Mouse (Mus musculus) stomach, embryonic 16.5 days (tissue): ENCODE data around the gene Evi5. TPM values are rescaled to one million over a fixed set of nuclear protein-coding genes. Genes with fewer than 3 reads are reported as not detected.

Source experiments
- ATAC-seq: fragments of 200-750 bp; cut with Nextera tagmentation; 2 replicates; pipeline ENCODE4 v1.8.0; 2017; ENCODE audit warnings: moderate number of reproducible peaks, moderate TSS enrichment; ENCODE audit not compliant: insufficient read depth, low FRiP score
- H3K27ac ChIP-seq: fragments of 300-500 bp; sonication (generic); 2 replicates; pipeline ENCODE4 v1.5.1; 2014; ENCODE audit warnings: low read length
- H3K27me3 ChIP-seq: fragments of 300-500 bp; sonication (generic); 2 replicates; pipeline ENCODE4 v1.6.1; 2014; ENCODE audit warnings: low read length, control low read depth, mixed read lengths; ENCODE audit not compliant: control insufficient read depth, insufficient read depth
- H3K36me3 ChIP-seq: fragments of 300-500 bp; sonication (generic); 2 replicates; pipeline ENCODE4 v1.6.1; 2014; ENCODE audit warnings: low read length; ENCODE audit not compliant: control insufficient read depth, insufficient read depth
- H3K4me1 ChIP-seq: fragments of 300-500 bp; sonication (generic); 2 replicates; pipeline ENCODE4 v1.6.1; 2014; ENCODE audit warnings: low read length, control low read depth, mixed read lengths; ENCODE audit not compliant: control insufficient read depth, insufficient read depth
- H3K4me2 ChIP-seq: fragments of 300-500 bp; sonication (generic); 2 replicates; pipeline ENCODE4 v1.6.1; 2014; ENCODE audit warnings: low read depth, low read length, mixed read lengths
- H3K4me3 ChIP-seq: fragments of 300-500 bp; sonication (generic); replicated peaks from 2 replicates; pipeline ENCODE4 v1.5.1; 2014; ENCODE audit warnings: mild to moderate bottlenecking, low read length
- H3K9ac ChIP-seq: fragments of 300-500 bp; sonication (generic); 2 replicates; pipeline ENCODE4 v1.6.1; 2014; ENCODE audit warnings: low read length
- H3K9me3 ChIP-seq: fragments of 300-500 bp; sonication (generic); replicated peaks from 2 replicates; pipeline ENCODE4 v1.6.1; 2016; ENCODE audit warnings: low read length, control low read depth; ENCODE audit not compliant: control insufficient read depth
- WGBS: fragments of 180-500 bp; shearing (Covaris S2); extraction: QIAGEN DNeasy Blood & Tissue Kit; methylation state at CpG from one replicate; pipeline ENCODE4 v1.1.7; 2014; 5-methylcytosine and 5-hydroxymethylcytosine counted together
- polyA plus RNA-seq: library from polyadenylated mRNA; unstranded; fragments of >200 nt; fragmentation: Nextera tagmentation; extraction: Ambion mirVana; gene quantifications from 2 replicates; pipeline ENCODE4 v1.2.1, GENCODE M21; 2015

Gene Evi5
- polyA plus RNA-seq, 1 experiment from 2014 or later, result 55.2 TPM

DNA sequence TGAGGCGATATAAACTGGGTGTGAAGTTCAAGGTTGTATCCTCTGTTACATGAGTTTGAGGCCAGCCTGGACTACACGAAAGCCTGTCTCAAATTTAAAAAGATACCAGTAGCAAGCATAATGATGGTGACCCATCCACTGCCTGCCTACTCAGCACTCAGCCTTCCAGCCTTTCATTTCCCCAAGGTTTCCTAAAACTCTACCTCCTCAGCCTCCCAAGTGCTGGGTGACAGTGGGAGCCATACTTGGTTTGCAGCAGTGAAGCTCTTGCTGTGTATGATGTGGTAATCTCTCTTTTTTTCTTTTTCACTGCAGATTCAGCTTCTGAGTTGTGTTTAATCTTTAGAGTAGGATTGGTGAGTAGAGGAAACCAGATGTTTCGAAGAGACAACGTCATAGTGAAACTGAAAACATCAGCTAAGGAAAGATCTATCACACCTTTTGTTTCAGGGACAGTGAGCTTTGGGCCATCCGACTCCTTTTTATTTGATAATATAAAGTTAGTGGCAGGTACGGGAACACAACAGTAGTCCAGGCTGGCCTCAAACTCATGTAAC is 171.6 kb downstream of the Evi5 start:
- Histone ChIP-seq H3K27ac (no peak overlapping the region), H3K4me1 (no peaks in the 10 kb centered on the region), H3K4me2 (no peak overlapping the region), H3K4me3 (no peak overlapping the region), H3K9ac (no peak overlapping the region), H3K9me3 (no peaks in the 10 kb centered on the region), H3K36me3 (no peaks in the 10 kb centered on the region), H3K27me3 (no peaks in the 10 kb centered on the region)
- 86% methylated on average over 6 of the region's 6 CpGs for whole genome bisulfite sequencing
- ATAC-seq, result no peak

DNA sequence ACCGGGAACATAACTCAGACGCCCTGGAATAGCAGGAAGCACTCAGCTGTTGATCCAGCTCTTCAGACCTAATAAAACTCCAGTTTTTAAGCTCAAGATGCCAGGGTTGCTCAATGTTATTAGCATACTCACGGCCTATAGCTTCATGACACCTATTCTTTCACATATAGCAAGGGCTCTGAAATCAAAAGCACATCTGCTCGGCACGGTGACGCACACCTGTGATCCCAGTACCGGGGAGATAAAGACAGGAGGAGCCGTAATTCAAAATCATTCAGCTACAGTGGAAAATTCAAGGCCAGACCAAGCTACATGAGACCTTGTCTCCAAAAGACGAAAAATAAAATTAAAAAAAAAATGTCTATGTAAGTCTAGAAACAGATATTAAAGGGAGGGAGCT is 173.2 kb downstream of the Evi5 start:
- no peaks in the 10 kb centered on the region for H3K27me3 ChIP-seq
- no peak for ATAC-seq
- no peak overlapping the region for H3K27ac ChIP-seq
- H3K4me1 ChIP-seq, result no peaks in the 10 kb centered on the region
- no peak overlapping the region for H3K4me2 ChIP-seq
- 79% methylated on average over 9 of the region's 9 CpGs for WGBS
- H3K4me3 ChIP-seq, result no peak overlapping the region
- H3K9me3 ChIP-seq, result no peaks in the 10 kb centered on the region
- no peak overlapping the region for H3K9ac ChIP-seq
- no peaks in the 10 kb centered on the region for H3K36me3 ChIP-seq

DNA sequence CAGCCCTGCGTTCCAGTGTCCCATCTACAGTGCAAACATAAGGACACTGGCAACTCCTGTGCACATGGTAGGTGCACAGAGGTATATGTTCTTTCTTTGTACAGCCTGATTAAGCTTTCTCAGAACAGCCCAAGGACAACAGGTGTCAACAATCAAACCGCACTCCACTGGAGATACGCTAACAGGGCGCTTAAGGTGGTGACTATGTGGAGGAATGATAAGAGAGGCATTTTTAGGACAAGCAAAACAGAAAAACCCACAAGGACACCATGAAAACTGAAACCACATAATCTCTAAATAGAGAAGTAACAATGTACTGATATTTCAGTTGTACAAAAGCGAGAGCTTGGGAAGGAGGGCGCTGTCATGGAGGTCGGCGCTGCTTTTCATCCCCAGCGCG is 174.0 kb downstream of the Evi5 start:
- no peaks in the 10 kb centered on the region for H3K36me3 ChIP-seq
- 82% methylated on average over 10 of the region's 10 CpGs for WGBS
- H3K27me3 ChIP-seq, result no peaks in the 10 kb centered on the region
- H3K9ac ChIP-seq, result no peak overlapping the region
- no peaks in the 10 kb centered on the region for H3K4me1 ChIP-seq
- ATAC-seq, result no peak
- no peaks in the 10 kb centered on the region for H3K9me3 ChIP-seq
- no peak overlapping the region for H3K4me3 ChIP-seq
- no peak overlapping the region for H3K27ac ChIP-seq
- no peak overlapping the region for H3K4me2 ChIP-seq

DNA sequence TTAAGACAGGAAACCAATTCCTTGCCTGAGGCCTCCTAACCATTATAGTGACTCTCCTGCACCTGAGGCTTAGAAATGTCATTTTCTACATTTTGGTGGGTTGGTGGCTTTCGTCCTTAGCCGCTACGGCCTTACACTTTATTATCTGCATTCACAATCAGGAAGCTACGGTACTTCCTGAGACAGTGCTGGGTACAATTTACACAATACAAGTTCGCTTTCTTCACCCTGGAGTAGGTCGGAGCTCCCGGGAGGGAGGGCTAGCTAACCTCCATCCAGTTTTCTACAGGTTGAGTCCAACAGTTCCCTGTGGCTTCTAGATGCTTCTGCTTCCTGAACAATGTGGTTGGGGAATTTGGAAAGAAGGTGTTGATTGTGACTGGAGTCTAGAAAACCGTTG is 176.0 kb downstream of the Evi5 start:
- H3K4me2 ChIP-seq, result no peak overlapping the region
- no peak overlapping the region for H3K9ac ChIP-seq
- H3K9me3 ChIP-seq, result no peaks in the 10 kb centered on the region
- no peaks in the 10 kb centered on the region for H3K4me1 ChIP-seq
- H3K27me3 ChIP-seq, result no peaks in the 10 kb centered on the region
- no peak for ATAC-seq
- WGBS, result 74% methylated on average over 8 of the region's 8 CpGs
- no peak overlapping the region for H3K4me3 ChIP-seq
- H3K27ac ChIP-seq, result no peak overlapping the region
- no peaks in the 10 kb centered on the region for H3K36me3 ChIP-seq

DNA sequence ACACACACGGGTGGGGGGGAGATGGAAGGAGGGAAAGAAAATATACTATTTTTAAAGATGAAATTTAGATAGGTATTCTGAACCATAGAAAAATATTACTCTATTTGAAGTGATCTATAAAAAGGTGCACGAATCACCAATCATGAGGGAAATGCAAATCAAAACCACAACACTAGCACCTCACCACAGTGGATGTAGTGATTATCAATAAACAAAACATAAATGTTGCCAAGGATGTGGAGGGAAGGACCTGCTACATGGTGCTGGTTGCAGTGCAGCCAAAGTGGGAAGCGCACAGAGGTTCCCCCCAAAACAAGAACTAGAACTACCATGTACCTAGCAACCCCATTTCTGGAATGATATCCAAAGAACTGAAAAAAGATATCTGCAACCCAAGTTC is 179.9 kb downstream of the Evi5 start:
- 83% methylated on average over 3 of the region's 3 CpGs for WGBS
- Histone ChIP-seq H3K4me2 (no peak overlapping the region), H3K9ac (no peak overlapping the region), H3K4me3 (no peak overlapping the region), H3K27me3 (no peaks in the 10 kb centered on the region), H3K4me1 (no peaks in the 10 kb centered on the region), H3K27ac (no peak overlapping the region), H3K36me3 (no peaks in the 10 kb centered on the region), H3K9me3 (no peaks in the 10 kb centered on the region)
- ATAC-seq, result no peak

Other genes starting within 250 kb of the Evi5 start
- 0.66 and 1.1 TPM in 2 replicates for gene Gfi1, start 149.1 kb downstream of the Evi5 start, polyA plus RNA-seq
- 0.21 and 0.22 TPM in 2 replicates for gene Ube2d2b, start 45.0 kb downstream of the Evi5 start, polyA plus RNA-seq
- 60.0 and 63.3 TPM in 2 replicates for gene Rpl5, start 25.4 kb upstream of the Evi5 start, polyA plus RNA-seq
- gene Fam69a, start 112.0 kb upstream of the Evi5 start, polyA plus RNA-seq, result 30.0 and 32.1 TPM in 2 replicates
- 55.4 and 57.0 TPM in 2 replicates for gene Mtf2, start 190.6 kb upstream of the Evi5 start, polyA plus RNA-seq